Mouse (Mus musculus) layer of hippocampus, adult 18-20 months (tissue): ENCODE data around the gene Armc8. TPM values are rescaled to one million over a fixed set of nuclear protein-coding genes. Genes with fewer than 3 reads are reported as not detected.
"Not testable (repeated sequence)": the region's sequence is repeated elsewhere in the genome, so short reads cannot be mapped to it uniquely, and the experiment has no call there.

Experiments used
- DNase-seq, 2 experiments: peaks; one replicate each; pipeline ENCODE4 v3.0.0; 2022; ENCODE audit warnings: low spot score in 2 of 2
- long read RNA-seq: library from polyadenylated mRNA; stranded (forward); transcript quantifications from one replicate; pipeline ENCODE4 v2.0.0, GENCODE M21; 2021
- total RNA-seq, 2 experiments: library from RNA; stranded (reverse); gene quantifications; 2 replicates each; pipeline ENCODE4 v1.2.3; 2021

The Armc8 gene
- total RNA-seq: 10 to 100 TPM; 53.6 to 55.1 TPM
- long read RNA-seq, full-length matches to known transcripts: 66 of 91 reads
- long read RNA-seq, partial matches to known transcripts: 7 of 91 reads
- long read RNA-seq, other reads (novel, unspliced or antisense): 18 of 91 reads

- DNase-seq: peak; percentile 88 to 92
Observed at GRCm38 (mm10) chr9:99568347-99569070, at the start of gene Armc8. Gene Armc8 (minus strand): TSS chr9:99568899.

GRCm38 (mm10) chr9:99612202-99612601 is 43.5 kb upstream of the Armc8 start, which contains the start of gene A4gnt:
Gene A4gnt (plus strand): TSS chr9:99612502.
- DNase-seq: no peak

GRCm38 (mm10) chr9:99603566-99603965 is 34.9 kb upstream of the Armc8 start:
- DNase-seq: no peak

- DNase-seq: not testable (repeated sequence)
Observed at GRCm38 (mm10) chr9:99599127-99599526, 30.4 kb upstream of the Armc8 start.

GRCm38 (mm10) chr9:99591144-99591543 is 22.4 kb upstream of the Armc8 start:
- DNase-seq: no peak

- peak in 1 of 2 experiments; percentile 55 for DNase-seq
Observed at GRCm38 (mm10) chr9:99587505-99588202, 19.0 kb upstream of the Armc8 start.

GRCm38 (mm10) chr9:99580655-99581054 is 12.0 kb upstream of the Armc8 start:
- peak in 1 of 2 experiments; percentile 52 for DNase-seq

GRCm38 (mm10) chr9:99575677-99576480 is 7.2 kb upstream of the Armc8 start, which contains the start of gene Dbr1:
Gene Dbr1 (plus strand): TSS chr9:99575799.
- peak; percentile 89 to 94 for DNase-seq

- DNase-seq: no peak
Observed at GRCm38 (mm10) chr9:99569071-99569397, 335 bp upstream of the Armc8 start.

- no peak for DNase-seq
Observed at GRCm38 (mm10) chr9:99568023-99568346, 714 bp downstream of the Armc8 start.

GRCm38 (mm10) chr9:99563714-99564113 is 5.0 kb downstream of the Armc8 start:
- DNase-seq: peak in 1 of 2 experiments; percentile 22

- no peak for DNase-seq
Observed at GRCm38 (mm10) chr9:99560389-99560788, 8.3 kb downstream of the Armc8 start.

GRCm38 (mm10) chr9:99559557-99559904 is 9.2 kb downstream of the Armc8 start:
- DNase-seq: no peak

- no peak for DNase-seq
Observed at GRCm38 (mm10) chr9:99558824-99559556, 9.7 kb downstream of the Armc8 start.

GRCm38 (mm10) chr9:99557580-99558300 is 11.0 kb downstream of the Armc8 start:
- no peak for DNase-seq

GRCm38 (mm10) chr9:99555253-99555652 is 13.4 kb downstream of the Armc8 start:
- DNase-seq: no peak

GRCm38 (mm10) chr9:99554052-99554451 is 14.6 kb downstream of the Armc8 start:
- no peak for DNase-seq

- DNase-seq: no peak
Observed at GRCm38 (mm10) chr9:99553049-99553448, 15.7 kb downstream of the Armc8 start.

GRCm38 (mm10) chr9:99552068-99552467 is 16.6 kb downstream of the Armc8 start:
- no peak for DNase-seq

GRCm38 (mm10) chr9:99546259-99546658 is 22.4 kb downstream of the Armc8 start:
- no peak for DNase-seq
